Mouse (Mus musculus) B cell, adult 67 days (primary cell): Measurements from ENCODE around the gene Cspg4. TPM values are rescaled to one million over a fixed set of nuclear protein-coding genes. Genes with fewer than 3 reads are reported as not detected.

ENCODE experiments used
- total RNA-seq, 2 experiments: library from RNA; stranded (reverse); gene quantifications; 4 replicates each; pipeline ENCODE4 v1.2.4; 2023

Gene Cspg4
- not detected for total RNA-seq

DNA sequence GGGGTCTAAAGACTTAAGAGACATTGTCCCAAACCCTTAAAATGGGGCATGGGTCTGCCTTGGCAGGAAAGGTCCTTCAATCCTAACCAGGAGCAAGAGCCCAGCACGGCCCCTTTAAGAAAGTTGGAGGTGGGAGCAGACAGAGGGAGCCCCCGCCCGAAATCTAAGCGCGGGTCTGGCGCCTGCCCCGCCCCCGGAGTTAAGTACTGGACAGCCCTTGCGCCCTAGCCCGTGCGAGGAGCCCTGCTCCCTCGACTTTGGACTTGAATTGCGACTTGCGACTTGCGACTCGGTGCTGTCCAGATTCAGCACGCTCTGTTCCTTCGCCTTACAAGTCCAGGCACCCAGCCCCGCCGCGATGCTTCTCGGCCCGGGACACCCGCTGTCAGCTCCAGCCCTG lies at the start of gene Cspg4:
Gene Cspg4 (plus strand): TSS at position 202 of the 400 bp plus-strand sequence.

DNA sequence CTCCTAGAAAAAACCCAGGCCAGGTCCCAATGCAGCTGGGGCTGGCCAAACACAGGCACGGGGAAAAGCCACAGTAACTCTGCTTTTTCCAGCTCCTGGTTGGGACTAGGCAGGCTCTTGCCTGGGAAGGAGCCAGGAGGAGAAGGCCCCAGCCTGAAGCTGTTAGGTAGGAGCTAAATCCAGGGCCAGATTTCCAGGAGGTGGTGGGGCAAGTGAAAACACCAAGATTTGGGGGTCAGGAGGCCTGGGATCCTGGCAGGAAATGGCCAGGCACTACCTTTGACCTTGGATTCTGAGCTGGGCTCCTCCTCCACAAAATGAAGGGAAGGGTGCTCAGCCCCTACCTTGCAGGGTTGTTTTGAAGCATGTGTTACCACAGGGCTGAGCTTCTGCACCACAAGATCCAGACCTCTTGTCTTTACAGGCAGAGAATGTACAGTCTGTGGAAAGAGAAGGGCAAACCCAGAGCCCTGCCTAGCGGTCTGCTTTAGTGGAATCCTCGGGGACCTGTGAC lies 560 bp upstream of the Cspg4 start, which contains the start of gene Odf3l1:
Gene Odf3l1 (minus strand): TSS at position 464 of the 514 bp plus-strand sequence.

DNA sequence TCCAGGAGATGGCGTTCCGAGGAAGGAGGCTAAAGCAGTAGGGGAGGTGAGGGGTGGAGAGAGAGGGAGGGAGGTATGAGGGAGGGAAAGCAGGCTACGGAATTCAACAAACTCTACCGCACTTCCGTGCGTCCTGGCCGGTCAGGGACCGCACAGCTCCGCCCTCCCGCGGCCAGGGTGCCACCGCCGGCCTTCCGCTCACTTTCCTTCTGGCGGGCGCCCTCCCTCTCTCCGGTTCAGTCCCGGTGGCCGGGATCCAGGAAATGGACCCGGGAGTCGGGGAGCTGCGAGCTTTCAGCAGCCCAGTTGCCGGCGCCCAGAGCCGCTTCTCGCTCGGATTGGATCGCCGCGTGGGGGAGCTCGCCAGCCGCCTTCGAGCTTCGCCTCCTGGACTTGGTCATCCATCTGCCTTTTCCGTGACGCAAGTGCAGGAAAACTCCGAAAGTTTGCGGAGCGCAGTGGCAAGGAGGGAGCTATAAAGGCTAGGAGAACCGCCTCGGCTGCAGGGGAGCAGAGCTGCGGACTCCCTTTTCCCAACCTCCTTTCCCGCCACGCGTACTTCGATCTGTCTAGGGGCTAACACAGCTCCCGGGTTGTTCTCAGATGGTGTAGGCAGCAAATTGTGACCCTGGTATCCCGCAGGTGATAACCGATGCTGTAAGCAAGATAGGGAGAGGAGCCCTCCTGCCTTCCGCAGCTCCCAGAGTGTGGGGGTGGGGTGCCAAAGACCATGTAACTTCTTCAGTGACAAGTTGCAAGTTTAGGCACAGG lies 63.4 kb downstream of the Cspg4 start, which contains the start of gene Snx33:
Gene Snx33 (minus strand): TSS at position 331 of the 771 bp plus-strand sequence.

DNA sequence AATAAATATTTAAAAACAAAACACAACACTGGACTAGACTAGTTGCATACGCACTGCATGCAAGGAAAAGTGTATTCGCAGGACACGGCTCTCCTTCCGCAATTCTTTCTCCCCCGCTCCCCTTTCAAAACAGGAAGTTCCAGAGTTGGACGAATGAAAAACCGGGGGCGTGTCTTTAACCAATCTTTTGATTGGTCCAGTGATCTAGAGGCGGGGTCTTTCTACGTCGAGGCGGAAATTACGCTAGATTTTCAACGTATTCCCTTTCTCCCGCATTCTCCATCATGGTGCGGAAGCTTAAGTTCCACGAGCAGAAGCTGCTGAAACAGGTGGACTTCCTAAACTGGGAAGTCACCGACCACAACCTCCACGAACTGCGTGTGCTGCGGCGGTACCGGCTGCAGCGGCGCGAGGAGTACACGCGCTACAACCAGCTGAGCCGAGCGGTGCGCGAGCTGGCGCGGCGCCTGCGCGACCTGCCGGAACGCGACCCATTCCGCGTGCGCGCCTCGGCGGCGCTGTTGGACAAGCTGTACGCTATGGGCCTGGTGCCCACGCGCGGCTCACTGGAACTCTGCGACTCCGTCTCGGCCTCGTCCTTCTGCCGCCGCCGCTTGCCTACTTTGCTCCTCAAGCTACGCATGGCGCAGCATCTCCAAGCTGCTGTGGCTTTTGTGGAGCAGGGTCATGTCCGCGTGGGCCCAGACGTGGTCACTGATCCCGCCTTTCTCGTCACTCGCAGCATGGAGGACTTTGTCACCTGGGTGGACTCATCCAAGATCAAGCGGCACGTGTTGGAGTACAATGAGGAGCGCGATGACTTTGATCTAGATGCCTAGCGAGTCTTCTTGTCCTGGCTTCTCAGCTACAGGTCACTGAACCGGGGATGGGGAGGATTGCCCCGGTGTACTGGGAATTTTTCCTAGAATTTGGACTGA lies 72.7 kb downstream of the Cspg4 start, which contains the start of gene Imp3:
Gene Imp3 (plus strand): TSS at position 253 of the 938 bp plus-strand sequence.

Other genes starting within 250 kb of the Cspg4 start
- gene Lingo1, start 68.6 kb upstream of the Cspg4 start, total RNA-seq: not detected
- gene Odf3l1, start 354 bp upstream of the Cspg4 start, total RNA-seq: not detected
- gene Snx33, start 63.3 kb downstream of the Cspg4 start, total RNA-seq: 10 to 100 TPM; 12.8 to 14.1 TPM
- 10 to 100 TPM; 73.8 to 76.2 TPM for gene Imp3, start 72.4 kb downstream of the Cspg4 start, total RNA-seq
- 10 to 100 TPM in 1 of 2 experiments, 1 to 10 TPM in 1; 9.5 to 12.5 TPM for gene Snupn, start 85.8 kb downstream of the Cspg4 start, total RNA-seq
- gene Ptpn9, start 129.9 kb downstream of the Cspg4 start, total RNA-seq: 10 to 100 TPM; 15.1 to 16.6 TPM
- 100 to 1,000 TPM; 145 to 149 TPM for gene Sin3a, start 207.0 kb downstream of the Cspg4 start, total RNA-seq